Mouse (Mus musculus): ENCODE results near the gene Spdl1. TPM values are rescaled to one million over a fixed set of nuclear protein-coding genes. Genes with fewer than 3 reads are reported as not detected.

Gene Spdl1
- total and polyA plus RNA-seq, 3 experiments = 24.2 to 36.3 TPM; not detected in 1

DNA sequence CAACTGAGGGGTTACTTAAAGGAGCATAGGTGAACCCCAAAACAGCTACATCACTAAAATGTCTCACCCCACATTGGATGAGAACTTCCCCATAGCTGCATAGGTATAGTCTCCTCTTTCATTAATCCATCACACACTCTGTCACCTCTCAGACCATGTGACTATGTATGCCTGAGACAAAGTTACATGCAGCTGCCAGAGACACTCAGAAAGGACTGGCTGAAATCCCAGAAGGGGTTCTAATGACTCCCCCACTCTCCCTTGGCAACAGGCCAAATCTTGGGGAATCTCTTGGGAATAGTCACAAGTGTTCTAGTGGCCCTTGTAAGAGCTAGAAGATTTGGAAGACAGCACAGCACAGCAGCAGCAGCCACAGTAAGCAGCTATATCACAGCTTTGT, 48.6 kb downstream of the Spdl1 start:
- Histone ChIP-seq H3K9ac (ENCODE audit: control insufficient read depth, low read depth, low read length, poor library complexity, severe bottlenecking) (peak overlapping the region; percentile 85), H3K9me3 (replicated peaks; ENCODE audit: insufficient read depth, low read length) (no peaks in the 10 kb centered on the region), H3K27me3 (ENCODE audit: control insufficient read depth in 1 of 2, insufficient read depth in 2 of 2, low read length in 2 of 2) (no peaks in the 10 kb centered on the region), H3K36me3 (ENCODE audit: control insufficient read depth in 1 of 2, insufficient read depth in 2 of 2, low read length in 2 of 2) (peaks cover 6 to 38% of the 10 kb centered on the region in 2 experiments), H3K79me2 (ENCODE audit: control insufficient read depth, insufficient read depth, low read length, poor library complexity) (peaks cover 40% of the 10 kb centered on the region), H3K27ac (ENCODE audit: control insufficient read depth, low read depth, low read length) (no peak overlapping the region; the same call in 1 of the 2 replicates), H3K4me1 (ENCODE audit: control insufficient read depth in 1 of 2, insufficient read depth in 2 of 2, low read length in 2 of 2) (peaks cover 14 to 30% of the 10 kb centered on the region in 2 experiments), H3K4me3 (ENCODE audit: control insufficient read depth in 1 of 2, insufficient read depth in 1 of 2, low read depth in 2 of 2, low read length in 2 of 2) (peak overlapping the region in 1 of 2 experiments; percentile 67; a peak in 2 of 4 replicates)
- DNase-seq (ENCODE audit: low read depth, low spot score) = peak; percentile 47
- TF ChIP-seq UBTF (IDR thresholded peaks at IDR 0.05; ENCODE audit: borderline replicate concordance, insufficient read depth, low read depth, low read length) (no peak), CHD1 (IDR thresholded peaks at IDR 0.05; ENCODE audit: low read depth, low read length) (0 out of 2 replicates have a peak, but pooled peaks have one; percentile 42), USF1 (IDR thresholded peaks at IDR 0.05; ENCODE audit: low read depth, low read length) (peak; percentile 58)

DNA sequence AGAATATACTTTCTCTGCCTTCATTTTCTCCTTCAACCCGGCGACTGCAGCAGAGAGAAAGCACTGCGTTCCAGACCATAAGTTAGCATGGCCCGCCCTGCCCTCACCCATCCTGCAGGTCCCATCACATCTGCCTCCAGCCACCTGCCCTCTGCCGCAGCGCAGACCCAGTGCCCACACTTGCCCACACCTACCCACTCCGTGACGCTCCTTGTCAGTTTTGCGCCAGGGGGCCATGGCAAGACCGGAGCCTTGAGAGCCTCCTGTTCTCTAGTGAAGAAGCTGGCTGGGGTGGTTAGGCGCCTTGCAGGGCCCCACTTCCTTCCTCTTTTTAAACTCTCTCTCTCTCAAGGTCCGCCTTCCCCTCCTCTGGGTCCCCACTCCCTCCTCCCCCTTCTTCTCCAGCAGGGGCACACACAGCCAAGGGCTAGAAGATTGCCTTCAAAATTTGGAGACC, 49.8 kb downstream of the Spdl1 start, which contains the start of gene Dock2:
Dock2 (minus strand) TSS at position 306 of the 457 bp plus-strand sequence.
- Histone ChIP-seq H3K27me3 (ENCODE audit: control insufficient read depth in 1 of 2, insufficient read depth in 2 of 2, low read length in 2 of 2) (no peaks in the 10 kb centered on the region), H3K9ac (ENCODE audit: control insufficient read depth, low read depth, low read length, poor library complexity, severe bottlenecking) (peak within 1 kb of the TSS; percentile 85), H3K9me3 (replicated peaks; ENCODE audit: insufficient read depth, low read length) (no peaks in the 10 kb centered on the region), H3K27ac (ENCODE audit: control insufficient read depth, low read depth, low read length) (peak within 1 kb of the TSS; percentile 91), H3K79me2 (ENCODE audit: control insufficient read depth, insufficient read depth, low read length, poor library complexity) (peaks cover 49% of the 10 kb centered on the region), H3K4me1 (ENCODE audit: control insufficient read depth in 1 of 2, insufficient read depth in 2 of 2, low read length in 2 of 2) (peaks cover 14 to 30% of the 10 kb centered on the region in 2 experiments), H3K36me3 (ENCODE audit: control insufficient read depth in 1 of 2, insufficient read depth in 2 of 2, low read length in 2 of 2) (peaks cover 8 to 38% of the 10 kb centered on the region in 2 experiments), H3K4me3 (ENCODE audit: control insufficient read depth in 1 of 2, insufficient read depth in 1 of 2, low read depth in 2 of 2, low read length in 2 of 2) (peak within 1 kb of the TSS; percentile 67 to 73)
- DNase-seq (ENCODE audit: low read depth, low spot score) = peak; percentile 96
- TF ChIP-seq USF1 (IDR thresholded peaks at IDR 0.05; ENCODE audit: low read depth, low read length) = peak; percentile 11; the same call in 1 of the 2 replicates
- TF ChIP-seq RCOR1 (IDR thresholded peaks at IDR 0.05; ENCODE audit: low read depth, low read length) = peak; percentile 34; the same call in 1 of the 2 replicates
- no peak for TF ChIP-seq BHLHE40 (IDR thresholded peaks at IDR 0.05; ENCODE audit: borderline replicate concordance, low read depth, low read length)
- TF ChIP-seq TBP (IDR thresholded peaks at IDR 0.05; ENCODE audit: low read depth, low read length) = peak; percentile 94
- peak; percentile 57; the same call in 1 of the 2 replicates for TF ChIP-seq POLR2AphosphoS2 (IDR thresholded peaks at IDR 0.05; ENCODE audit: low read length)
- TF ChIP-seq ZNF384 (IDR thresholded peaks at IDR 0.05; ENCODE audit: low read depth, low read length) = no peak
- TF ChIP-seq JUND (IDR thresholded peaks at IDR 0.05; ENCODE audit: low read depth, low read length) = no peak
- no peak; the same call in 1 of the 2 replicates for TF ChIP-seq NRF1 (IDR thresholded peaks at IDR 0.05; ENCODE audit: insufficient read depth, low read depth, low read length, poor library complexity, severe bottlenecking)
- TF ChIP-seq POLR2AphosphoS5 (IDR thresholded peaks at IDR 0.05; ENCODE audit: borderline replicate concordance, low read depth, low read length) = 0 out of 2 replicates have a peak, but pooled peaks have one; percentile 10
- peak; percentile 11; the same call in 1 of the 2 replicates for TF ChIP-seq MAX (IDR thresholded peaks at IDR 0.05; ENCODE audit: low read length)
- TF ChIP-seq GATA1 (IDR thresholded peaks at IDR 0.05; ENCODE audit: low read depth, low read length) = no peak
- TF ChIP-seq GABPA (IDR thresholded peaks at IDR 0.05; ENCODE audit: low read depth, low read length) = no peak
- peak; percentile 92; the same call in 1 of the 2 replicates for TF ChIP-seq ZMIZ1 (IDR thresholded peaks at IDR 0.05; ENCODE audit: low read depth, low read length)
- no peak for TF ChIP-seq MAFK (IDR thresholded peaks at IDR 0.05; ENCODE audit: borderline replicate concordance, low read depth, low read length)
- TF ChIP-seq ELF1 (IDR thresholded peaks at IDR 0.05; ENCODE audit: low read depth, low read length) = peak; percentile 73
- no peak for TF ChIP-seq USF2 (IDR thresholded peaks at IDR 0.05; ENCODE audit: borderline replicate concordance in 1 of 2, insufficient read depth in 1 of 2, low read depth in 1 of 2, low read length in 2 of 2)
- TF ChIP-seq CTCF (IDR thresholded peaks at IDR 0.05 in 2 of 3, conservative IDR thresholded peaks at IDR 0.05 in 1 of 3; ENCODE audit: control insufficient read depth in 1 of 3, insufficient read depth in 1 of 3, low read depth in 2 of 3, low read length in 3 of 3, poor library complexity in 1 of 3, severe bottlenecking in 1 of 3) = no peak
- peak; percentile 70 for TF ChIP-seq HCFC1 (IDR thresholded peaks at IDR 0.05; ENCODE audit: low read depth, low read length)
- TF ChIP-seq CHD1 (IDR thresholded peaks at IDR 0.05; ENCODE audit: low read depth, low read length) = no peak
- peak; percentile 76 for TF ChIP-seq TCF12 (IDR thresholded peaks at IDR 0.05; ENCODE audit: low read depth, low read length)
- TF ChIP-seq SIN3A (IDR thresholded peaks at IDR 0.05; ENCODE audit: low read length) = peak; percentile 84
- peak; percentile 87 to 90; a peak in 3 of 4 replicates for TF ChIP-seq POLR2A (IDR thresholded peaks at IDR 0.05; ENCODE audit: control insufficient read depth in 1 of 2, insufficient read depth in 1 of 2, low read depth in 1 of 2, low read length in 2 of 2, poor library complexity in 1 of 2)
- TF ChIP-seq E2F4 (IDR thresholded peaks at IDR 0.05; ENCODE audit: borderline replicate concordance, low read depth, low read length) = no peak
- no peak for TF ChIP-seq RAD21 (IDR thresholded peaks at IDR 0.05; ENCODE audit: low read depth, low read length)
- TF ChIP-seq MXI1 (IDR thresholded peaks at IDR 0.05; ENCODE audit: low read depth, low read length) = peak; percentile 70
- TF ChIP-seq ETS1 (IDR thresholded peaks at IDR 0.05; ENCODE audit: low read depth, low read length) = peak; percentile 73; the same call in 1 of the 2 replicates
- TF ChIP-seq UBTF (IDR thresholded peaks at IDR 0.05; ENCODE audit: borderline replicate concordance, insufficient read depth, low read depth, low read length) = 0 out of 2 replicates have a peak, but pooled peaks have one; percentile 16
- TF ChIP-seq MYB (IDR thresholded peaks at IDR 0.05; ENCODE audit: low read depth, low read length) = no peak
- TF ChIP-seq TAL1 (IDR thresholded peaks at IDR 0.05; ENCODE audit: low read length) = no peak

Measured in MEL (cell line).